Mouse (Mus musculus): ENCODE data around the gene Tpst1.

GRCm38 (mm10) chr5:130122355-130122754, 49.2 kb downstream of the Tpst1 start:
- TF ChIP-seq POLR2A (IDR thresholded peaks at IDR 0.05; ENCODE audit: low read depth, low read length) (no peak), CTCF (IDR thresholded peaks at IDR 0.05; ENCODE audit: extremely low read depth, insufficient read depth, insufficient read length, insufficient replicate concordance) (no peak)

Measured in spleen, adult 2 months (tissue).